Mouse (Mus musculus): ENCODE data around the gene Akap5. TPM values are rescaled to one million over a fixed set of nuclear protein-coding genes. Genes with fewer than 3 reads are reported as not detected.

Akap5 gene
- polyA plus RNA-seq, 1 experiment from 2014 or later = 5.9 TPM

DNA sequence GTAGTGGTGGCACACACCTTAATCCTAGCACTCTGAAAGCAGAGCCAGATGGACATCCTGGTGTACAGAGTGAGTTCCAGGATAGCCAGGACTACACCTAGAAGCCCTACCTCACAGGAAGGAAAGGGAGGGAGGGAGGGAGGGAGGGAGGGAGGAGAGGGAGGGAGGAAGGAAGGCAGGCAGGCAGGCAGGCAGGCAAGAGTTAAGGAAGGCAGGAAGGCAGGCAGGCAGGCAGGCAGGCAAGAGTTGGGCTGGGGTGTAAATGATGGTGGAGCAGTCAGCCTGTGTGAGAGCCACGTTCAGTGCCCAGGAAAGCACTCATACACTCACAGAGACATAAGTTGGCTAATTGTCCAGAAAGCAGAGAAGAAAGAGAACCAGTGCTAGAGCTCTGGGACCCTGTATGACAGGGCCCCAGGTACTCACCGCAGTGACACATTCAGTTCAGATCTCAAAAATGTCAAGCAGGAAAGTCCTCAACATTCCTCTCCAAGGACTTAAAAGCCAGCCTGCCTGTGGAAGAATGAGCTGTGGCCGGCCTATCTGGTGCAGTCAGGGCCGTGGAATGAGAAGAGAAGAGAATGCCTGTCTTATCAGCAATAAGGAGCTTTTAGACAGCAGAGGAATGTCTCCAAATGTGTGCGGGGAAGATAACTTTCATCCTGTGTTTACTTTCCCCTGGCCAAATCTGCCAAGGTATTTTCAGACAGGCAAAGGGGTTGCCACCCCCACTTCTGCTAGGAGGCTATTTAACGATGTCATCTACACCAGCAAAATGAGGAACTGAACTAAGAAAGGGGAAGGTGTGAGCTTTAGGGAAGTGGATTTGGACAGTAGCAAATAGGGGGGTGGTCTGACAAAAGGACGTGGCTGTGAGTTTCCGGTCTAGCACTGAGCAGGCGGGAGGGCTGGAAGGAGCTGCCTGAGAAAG lies 6.1 kb upstream of the Akap5 start:
- Histone ChIP-seq H3K4me2 (no peak overlapping the region), H3K27me3 (no peaks in the 10 kb centered on the region), H3K9ac (no peak overlapping the region), H3K4me1 (no peaks in the 10 kb centered on the region), H3K36me3 (replicated peaks) (peaks cover 24% of the 10 kb centered on the region), H3K27ac (no peak overlapping the region), H3K4me3 (replicated peaks) (no peak overlapping the region), H3K9me3 (no peaks in the 10 kb centered on the region)
- ATAC-seq (ENCODE audit: low FRiP score) = no peak
- 79% methylated on average over 9 of the region's 9 CpGs for WGBS

DNA sequence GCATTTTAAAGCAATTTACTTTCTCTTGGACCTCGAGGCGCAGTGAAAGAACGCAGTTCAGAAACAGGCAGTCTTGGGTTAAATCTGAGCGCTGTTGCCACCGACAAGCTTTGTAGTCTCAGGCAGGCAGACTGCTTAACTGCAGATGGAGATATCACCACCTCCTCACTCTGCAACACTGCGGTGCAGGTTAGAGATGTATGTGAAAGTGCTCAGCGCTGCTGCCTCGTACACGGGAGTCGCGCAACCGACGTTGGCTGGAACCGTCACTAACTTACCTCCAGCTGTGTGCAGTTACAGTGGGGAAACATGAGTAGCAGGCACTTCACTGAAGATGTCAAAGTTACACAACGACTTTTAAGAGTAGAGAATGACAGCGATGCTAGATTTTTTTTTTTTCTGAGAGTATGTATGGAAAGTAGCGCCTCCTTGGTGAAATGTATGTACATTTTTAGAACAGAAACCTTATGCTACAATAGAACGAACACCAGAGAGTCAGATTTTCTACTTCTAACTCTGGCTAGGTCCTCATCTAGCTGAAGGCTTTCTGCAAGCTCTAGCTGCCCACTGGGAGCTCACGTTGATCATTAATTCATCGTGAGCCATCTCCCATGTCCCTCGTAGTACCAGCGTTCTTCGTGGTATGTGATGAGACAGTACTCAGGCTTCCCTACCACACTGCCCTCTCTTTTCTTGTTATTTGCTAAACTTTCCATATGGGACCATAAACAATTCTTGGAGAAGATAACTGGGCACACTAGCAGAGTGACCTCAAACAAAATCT lies 1.9 kb downstream of the Akap5 start:
- WGBS = 93% methylated on average over 23 of the region's 23 CpGs

DNA sequence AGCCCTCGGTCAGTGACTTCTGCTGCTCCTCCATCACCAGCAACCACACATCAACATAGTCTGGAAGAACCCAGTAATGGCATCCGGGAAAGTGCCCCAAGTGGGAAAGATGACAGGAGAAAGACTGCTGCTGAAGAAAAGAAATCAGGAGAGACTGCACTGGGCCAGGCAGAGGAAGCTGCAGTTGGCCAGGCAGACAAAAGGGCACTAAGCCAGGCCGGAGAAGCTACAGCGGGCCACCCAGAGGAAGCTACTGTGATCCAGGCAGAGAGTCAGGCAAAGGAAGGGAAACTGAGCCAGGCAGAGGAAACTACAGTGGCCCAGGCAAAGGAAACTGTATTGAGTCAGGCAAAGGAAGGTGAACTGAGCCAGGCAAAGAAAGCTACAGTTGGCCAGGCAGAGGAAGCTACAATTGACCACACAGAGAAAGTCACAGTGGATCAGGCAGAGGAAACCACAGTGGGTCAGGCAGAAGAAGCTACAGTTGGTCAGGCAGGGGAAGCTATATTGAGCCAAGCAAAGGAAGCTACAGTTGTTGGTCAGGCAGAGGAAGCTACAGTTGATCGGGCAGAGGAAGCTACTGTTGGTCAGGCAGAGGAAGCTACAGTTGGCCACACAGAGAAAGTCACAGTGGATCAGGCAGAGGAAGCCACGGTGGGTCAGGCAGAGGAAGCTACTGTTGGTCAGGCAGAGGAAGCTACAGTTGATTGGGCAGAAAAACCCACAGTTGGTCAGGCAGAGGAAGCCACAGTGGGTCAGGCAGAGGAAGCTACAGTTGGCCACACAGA lies 4.1 kb downstream of the Akap5 start:
- ATAC-seq (ENCODE audit: low FRiP score) = no peak
- Histone ChIP-seq H3K9me3 (no peaks in the 10 kb centered on the region), H3K27me3 (peaks cover 12% of the 10 kb centered on the region; the same call in 1 of the 2 replicates), H3K4me1 (0 out of 2 replicates have a peak, but pooled peaks cover 4% of the 10 kb centered on the region), H3K4me3 (replicated peaks) (no peak overlapping the region), H3K36me3 (replicated peaks) (no peaks in the 10 kb centered on the region), H3K27ac (no peak overlapping the region), H3K4me2 (no peak overlapping the region), H3K9ac (no peak overlapping the region)
- WGBS = 93% methylated on average over 6 of the region's 6 CpGs

More for the DNA sequence above, 1.9 kb downstream of the Akap5 start:
- H3K4me1 ChIP-seq = 0 out of 2 replicates have a peak, but pooled peaks cover 4% of the 10 kb centered on the region
- H3K36me3 ChIP-seq (replicated peaks) = 0 out of 2 replicates have a peak, but pooled peaks cover under 1% of the 10 kb centered on the region
- H3K27me3 ChIP-seq = peaks cover 12% of the 10 kb centered on the region; the same call in 1 of the 2 replicates
- no peak overlapping the region for H3K27ac ChIP-seq
- no peak overlapping the region for H3K4me3 ChIP-seq (replicated peaks)
- H3K9me3 ChIP-seq = no peaks in the 10 kb centered on the region
- no peak overlapping the region for H3K9ac ChIP-seq
- H3K4me2 ChIP-seq = no peak overlapping the region
- ATAC-seq (ENCODE audit: low FRiP score) = no peak

DNA sequence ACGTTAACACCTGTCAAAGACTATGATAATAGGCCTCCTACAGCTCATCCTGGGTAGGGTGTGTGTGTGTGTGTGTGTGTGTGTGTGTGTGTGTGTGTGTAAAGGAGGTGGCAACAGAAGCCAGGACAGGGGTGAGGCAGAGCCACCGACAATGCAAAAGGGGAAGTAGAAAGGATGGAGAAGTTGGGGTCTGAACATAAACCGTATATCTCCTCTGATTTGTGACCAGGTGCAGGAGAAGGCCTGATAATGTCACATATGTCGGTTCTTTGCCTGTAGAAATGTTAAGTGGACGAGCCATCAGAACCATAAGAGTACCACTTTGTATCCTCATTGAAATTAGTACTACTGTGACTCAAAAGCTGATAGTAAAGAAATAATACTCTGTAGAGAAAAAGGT lies 9.0 kb downstream of the Akap5 start:
- H3K4me2 ChIP-seq = no peak overlapping the region
- no peaks in the 10 kb centered on the region for H3K27me3 ChIP-seq
- H3K4me3 ChIP-seq (replicated peaks) = no peak overlapping the region
- H3K27ac ChIP-seq = no peak overlapping the region
- ATAC-seq (ENCODE audit: low FRiP score) = no peak
- H3K9me3 ChIP-seq = no peaks in the 10 kb centered on the region
- no peak overlapping the region for H3K9ac ChIP-seq
- no peaks in the 10 kb centered on the region for H3K4me1 ChIP-seq
- WGBS = 90% methylated on average over 5 of the region's 5 CpGs
- H3K36me3 ChIP-seq (replicated peaks) = no peaks in the 10 kb centered on the region

DNA sequence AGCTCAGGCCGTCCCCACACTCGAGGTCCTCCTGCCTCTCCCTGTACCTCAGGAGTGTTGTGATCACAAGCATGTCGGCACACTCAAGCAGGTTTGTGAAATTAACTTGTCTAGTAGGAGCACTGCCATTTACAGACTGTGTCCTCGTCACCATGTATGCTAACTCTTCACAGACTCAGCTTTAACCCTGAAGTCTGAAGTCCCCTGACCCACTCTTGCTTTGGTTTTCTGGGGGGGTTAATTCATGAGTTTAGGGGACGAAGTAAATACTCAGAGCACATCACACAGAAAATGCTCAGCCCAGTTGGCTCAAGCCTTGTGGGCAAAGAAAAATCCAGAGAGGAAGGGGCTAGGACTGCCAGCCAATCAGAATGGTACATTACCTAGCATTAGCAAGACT lies 10.9 kb downstream of the Akap5 start:
- ATAC-seq (ENCODE audit: low FRiP score) = no peak
- 91% methylated on average over 5 of the region's 5 CpGs for WGBS

DNA sequence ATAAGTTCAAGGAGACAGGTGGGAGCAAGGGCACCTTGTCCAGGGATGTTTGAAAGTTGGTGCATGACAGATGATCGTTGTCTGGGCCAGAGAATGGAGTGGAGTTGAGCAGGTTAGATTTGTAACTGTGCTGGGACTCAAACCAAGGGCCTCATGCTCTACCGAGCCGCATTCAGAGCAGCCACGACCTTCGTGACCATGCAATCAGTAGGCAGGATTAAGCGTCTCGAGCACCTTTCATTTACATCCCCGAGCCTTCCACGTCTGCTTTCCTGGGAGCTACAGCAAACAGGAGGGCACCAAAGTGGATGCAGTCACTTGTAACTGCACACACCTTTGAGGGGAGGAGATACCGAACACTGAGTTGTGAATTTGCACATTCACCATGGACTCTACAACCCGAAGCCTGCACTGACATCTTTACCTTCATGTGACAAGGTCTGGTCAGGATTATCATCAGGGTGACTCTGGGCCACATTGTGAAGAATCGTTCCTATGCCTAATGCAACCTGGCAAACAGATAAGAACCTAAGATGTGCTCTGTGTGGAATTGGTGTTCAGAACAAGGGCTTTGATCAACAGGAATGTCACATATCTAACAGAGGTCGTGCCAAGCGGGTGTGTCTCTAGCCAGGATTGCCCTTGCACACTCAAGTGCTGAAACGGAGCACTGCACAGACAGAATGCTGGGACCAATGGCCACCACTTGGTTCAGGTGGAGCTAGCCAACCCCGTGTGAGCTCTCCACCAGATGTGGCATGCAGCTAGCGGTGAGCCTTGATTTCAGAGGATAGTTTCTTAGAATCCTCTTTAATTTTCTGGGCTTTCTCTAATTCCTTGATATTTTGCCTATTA lies 11.6 kb downstream of the Akap5 start:
- no peaks in the 10 kb centered on the region for H3K27me3 ChIP-seq
- H3K27ac ChIP-seq = no peak overlapping the region
- no peak overlapping the region for H3K4me2 ChIP-seq
- no peak overlapping the region for H3K4me3 ChIP-seq (replicated peaks)
- no peaks in the 10 kb centered on the region for H3K36me3 ChIP-seq (replicated peaks)
- no peak for ATAC-seq (ENCODE audit: low FRiP score)
- H3K9ac ChIP-seq = no peak overlapping the region
- WGBS = 82% methylated on average over 17 of the region's 17 CpGs
- H3K9me3 ChIP-seq = no peaks in the 10 kb centered on the region
- no peaks in the 10 kb centered on the region for H3K4me1 ChIP-seq

More for the DNA sequence above, 10.9 kb downstream of the Akap5 start:
- no peak overlapping the region for H3K9ac ChIP-seq
- H3K4me2 ChIP-seq = no peak overlapping the region
- H3K9me3 ChIP-seq = no peaks in the 10 kb centered on the region
- H3K36me3 ChIP-seq (replicated peaks) = no peaks in the 10 kb centered on the region
- H3K4me1 ChIP-seq = no peaks in the 10 kb centered on the region
- no peaks in the 10 kb centered on the region for H3K27me3 ChIP-seq
- no peak overlapping the region for H3K4me3 ChIP-seq (replicated peaks)
- no peak overlapping the region for H3K27ac ChIP-seq

DNA sequence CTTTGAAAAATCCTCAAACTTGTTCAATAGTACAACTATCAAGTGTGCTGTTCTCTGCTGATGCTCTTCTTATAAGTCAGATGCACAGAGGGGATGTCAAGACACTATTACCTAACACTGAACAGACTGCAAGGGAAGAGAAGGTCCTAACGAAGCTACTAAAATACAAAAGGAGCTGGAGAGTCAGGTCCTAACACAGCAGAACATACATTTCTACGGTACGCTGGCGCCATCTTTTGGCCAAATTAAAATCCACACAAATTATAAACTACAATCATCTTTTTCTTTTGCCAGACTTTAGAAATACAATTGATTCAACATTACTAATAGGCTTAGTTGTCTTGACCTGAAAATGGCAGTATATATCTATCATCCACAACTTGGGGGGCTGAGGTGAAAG lies 16.4 kb downstream of the Akap5 start:
- WGBS = 6% methylated on average over 4 of the region's 4 CpGs
- H3K9ac ChIP-seq = no peak overlapping the region
- H3K9me3 ChIP-seq = no peaks in the 10 kb centered on the region
- no peak for ATAC-seq (ENCODE audit: low FRiP score)
- H3K27me3 ChIP-seq = no peaks in the 10 kb centered on the region
- no peaks in the 10 kb centered on the region for H3K4me1 ChIP-seq
- H3K4me3 ChIP-seq (replicated peaks) = no peak overlapping the region
- H3K36me3 ChIP-seq (replicated peaks) = peaks cover 12% of the 10 kb centered on the region
- no peak overlapping the region for H3K4me2 ChIP-seq
- no peak overlapping the region for H3K27ac ChIP-seq

DNA sequence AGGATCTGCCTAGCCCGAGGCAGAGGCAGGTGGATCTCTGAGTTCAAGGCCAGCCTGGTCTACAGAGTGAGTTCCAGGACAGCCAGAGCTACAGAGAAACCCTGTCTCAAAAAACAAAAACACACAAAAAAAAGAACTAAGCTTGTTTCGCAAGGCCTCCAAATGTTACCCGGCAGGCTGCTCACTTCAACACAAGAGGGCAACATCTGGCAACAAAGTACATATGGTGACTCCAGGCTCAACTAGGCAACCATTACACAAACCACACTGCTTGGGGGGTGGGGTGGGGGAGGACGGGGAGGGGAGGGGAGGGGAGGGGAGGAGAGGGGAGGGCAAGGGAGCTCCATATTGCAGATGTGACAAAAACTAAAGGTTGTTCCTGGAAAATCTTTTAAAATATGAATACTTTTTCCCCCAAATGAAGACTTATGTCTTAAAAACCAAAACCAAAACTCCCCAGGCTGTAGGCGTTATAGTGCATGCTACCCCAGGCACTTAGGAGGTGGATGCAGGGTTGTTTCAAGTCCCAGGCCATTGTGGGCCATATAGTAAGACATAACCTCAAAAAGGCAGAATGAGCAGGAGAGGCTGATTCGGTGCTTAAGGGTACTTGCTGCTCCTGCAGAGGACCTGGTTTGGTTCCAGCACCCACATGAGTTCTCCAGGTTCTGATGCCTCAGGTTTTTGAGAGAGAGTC lies 21.2 kb downstream of the Akap5 start:
- no peak for ATAC-seq (ENCODE audit: low FRiP score)

DNA sequence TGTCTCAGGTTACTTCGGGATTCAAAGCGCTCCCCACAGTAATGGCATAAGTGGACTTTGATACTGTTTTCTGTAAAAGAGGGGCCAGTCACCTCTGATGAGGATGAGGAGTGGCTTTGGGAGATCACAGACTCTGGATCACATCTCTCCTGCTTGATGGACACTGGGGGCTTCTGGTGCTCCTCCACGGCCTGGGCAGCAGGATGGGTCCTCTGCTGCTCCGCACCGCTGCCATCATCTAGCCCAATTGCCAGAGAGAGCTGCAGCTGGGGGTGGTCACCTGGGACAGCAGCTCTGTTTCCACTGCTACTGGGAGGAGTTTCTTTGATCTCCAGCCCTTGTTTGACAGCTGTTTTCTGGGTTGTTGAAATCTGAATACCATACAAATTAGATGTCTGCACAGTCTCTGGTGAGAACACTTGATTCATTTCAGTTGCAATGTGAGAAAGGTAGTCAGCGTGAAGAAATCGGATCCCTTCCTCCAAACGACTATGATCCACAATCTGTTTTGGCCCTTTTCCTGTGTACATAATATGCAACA lies 25.1 kb downstream of the Akap5 start:
- Histone ChIP-seq H3K4me3 (replicated peaks) (no peak overlapping the region), H3K36me3 (replicated peaks) (peaks cover 34% of the 10 kb centered on the region), H3K27ac (no peak overlapping the region), H3K9me3 (no peaks in the 10 kb centered on the region), H3K4me2 (no peak overlapping the region), H3K9ac (no peak overlapping the region), H3K4me1 (no peaks in the 10 kb centered on the region), H3K27me3 (no peaks in the 10 kb centered on the region)
- WGBS = 88% methylated on average over 8 of the region's 8 CpGs
- ATAC-seq (ENCODE audit: low FRiP score) = no peak

More for the DNA sequence above, 21.2 kb downstream of the Akap5 start:
- H3K27ac ChIP-seq = no peak overlapping the region
- no peaks in the 10 kb centered on the region for H3K27me3 ChIP-seq
- H3K4me3 ChIP-seq (replicated peaks) = no peak overlapping the region
- H3K4me1 ChIP-seq = no peaks in the 10 kb centered on the region
- peaks cover 37% of the 10 kb centered on the region for H3K36me3 ChIP-seq (replicated peaks)
- H3K9me3 ChIP-seq = no peaks in the 10 kb centered on the region
- no peak overlapping the region for H3K9ac ChIP-seq
- 93% methylated on average over 5 of the region's 6 CpGs for WGBS
- no peak overlapping the region for H3K4me2 ChIP-seq

DNA sequence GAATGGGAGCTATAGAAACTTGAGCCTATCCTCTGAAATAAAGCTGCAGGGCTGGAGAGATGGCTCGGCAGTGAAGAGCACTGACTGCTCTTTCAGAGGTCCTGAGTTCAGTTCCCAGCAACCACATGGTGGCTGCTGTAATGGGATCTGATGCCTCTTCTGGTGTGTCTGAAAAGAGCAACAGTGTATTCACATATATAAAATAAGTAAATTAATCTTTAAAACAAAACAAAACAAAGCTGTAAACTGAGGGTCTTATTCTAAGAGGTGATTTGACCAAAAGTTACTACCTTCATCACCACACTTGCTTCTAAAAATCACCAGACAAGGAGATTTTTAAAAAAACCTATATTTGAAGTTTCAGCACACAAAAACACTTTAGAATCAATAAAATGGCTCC lies 36.2 kb downstream of the Akap5 start:
- Histone ChIP-seq H3K27me3 (no peaks in the 10 kb centered on the region), H3K4me1 (no peaks in the 10 kb centered on the region), H3K4me2 (no peak overlapping the region), H3K9me3 (no peaks in the 10 kb centered on the region), H3K36me3 (replicated peaks) (peaks cover 2% of the 10 kb centered on the region; the same call in 1 of the 2 replicates), H3K4me3 (replicated peaks) (no peak overlapping the region), H3K27ac (no peak overlapping the region), H3K9ac (no peak overlapping the region)
- no peak for ATAC-seq (ENCODE audit: low FRiP score)
- 33% methylated on average over 1 of the region's 1 CpGs for whole genome bisulfite sequencing

Measured in forebrain, embryonic 12.5 days (tissue).